Mouse (Mus musculus) spleen, adult 2 months (tissue): ENCODE measurements around the gene Nanog. TPM values are rescaled to one million over a fixed set of nuclear protein-coding genes. Genes with fewer than 3 reads are reported as not detected.
"Not testable (repeated sequence)": the region's sequence is repeated elsewhere in the genome, so short reads cannot be mapped to it uniquely, and the experiment has no call there.

ENCODE experiments used
- DNase-seq, 2 experiments: peaks; one replicate each; pipeline versions ENCODE4 v3.0.0 to v3.0.0-alpha.2; 2012 to 2021; ENCODE audit warnings: low spot score in 2 of 2, low read depth in 1 of 2
- H3K27ac ChIP-seq: fragments of 200-500 bp; 2 replicates; pipeline ENCODE4 v1.5.1; 2012; ENCODE audit warnings: low read length, inconsistent platforms; ENCODE audit not compliant: insufficient read depth
- H3K27me3 ChIP-seq: fragments of 200-500 bp; 2 replicates; pipeline ENCODE4 v1.6.1; 2012; ENCODE audit warnings: mild to moderate bottlenecking, moderate library complexity, low read length, inconsistent platforms; ENCODE audit not compliant: control insufficient read depth, insufficient read depth
- H3K36me3 ChIP-seq: fragments of 200-500 bp; 2 replicates; pipeline ENCODE4 v1.6.1; 2012; ENCODE audit warnings: mild to moderate bottlenecking, low read length, inconsistent platforms; ENCODE audit not compliant: control insufficient read depth, insufficient read depth
- H3K4me1 ChIP-seq: fragments of 200-500 bp; 2 replicates; pipeline ENCODE4 v1.6.1; 2011; ENCODE audit warnings: inconsistent platforms; ENCODE audit not compliant: control insufficient read depth, insufficient read depth, insufficient read length
- H3K4me3 ChIP-seq: fragments of 200-500 bp; 2 replicates; pipeline ENCODE4 v1.5.1; 2011; ENCODE audit warnings: mild to moderate bottlenecking, inconsistent platforms; ENCODE audit not compliant: insufficient read depth, insufficient read length; ENCODE audit errors: extremely low read depth
- CTCF ChIP-seq: fragments of 200-500 bp; IDR thresholded peaks from 2 replicates; pipeline ENCODE4 v1.5.1; 2011; ENCODE audit warnings: mild to moderate bottlenecking, inconsistent platforms; ENCODE audit not compliant: insufficient read depth, insufficient read length, insufficient replicate concordance; ENCODE audit errors: extremely low read depth
- POLR2A ChIP-seq: fragments of 200-500 bp; IDR thresholded peaks from 2 replicates; pipeline ENCODE4 v1.6.1; 2011; ENCODE audit warnings: low read depth, low read length, inconsistent platforms
- WGBS: fragments of 180-500 bp; shearing (Covaris S2); methylation state at CpG from one replicate; pipeline ENCODE4 v1.1.7; 2018; 5-methylcytosine and 5-hydroxymethylcytosine counted together
- polyA plus RNA-seq: library from polyadenylated mRNA; depleted of rRNA; stranded (reverse); fragments of >200 nt; gene quantifications from 2 replicates; pipeline ENCODE4 v1.2.3, GENCODE M21; 2012

The Nanog gene
- polyA plus RNA-seq, 1 experiment, result not detected

DNA sequence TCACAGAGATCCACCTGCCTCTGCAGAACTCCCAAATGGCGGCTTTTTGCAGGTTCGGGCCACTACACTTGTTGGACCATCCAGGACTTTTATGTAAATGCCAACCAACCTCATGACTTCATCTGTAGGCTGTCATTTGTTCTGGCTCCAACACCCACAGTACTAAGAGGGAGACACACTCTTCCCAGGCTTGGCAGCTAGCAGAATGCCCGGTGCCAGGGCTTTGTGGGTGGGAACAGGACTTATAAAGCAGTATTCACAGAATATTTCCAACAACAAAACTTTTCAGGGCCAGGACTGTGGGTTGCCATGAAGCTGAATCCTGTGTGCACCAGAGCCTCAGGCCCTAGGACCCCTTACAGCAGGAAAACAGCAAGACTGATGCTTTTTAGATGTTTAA lies 24.6 kb upstream of the Nanog start:
- WGBS, result 90% methylated on average over 3 of the region's 3 CpGs

GRCm38 (mm10) chr6:122686709-122687108 lies 20.6 kb upstream of the Nanog start:
- WGBS, result 92% methylated on average over 13 of the region's 13 CpGs
- no peak overlapping the region for H3K27ac ChIP-seq
- H3K27me3 ChIP-seq, result no peaks in the 10 kb centered on the region
- H3K4me1 ChIP-seq, result no peaks in the 10 kb centered on the region
- DNase-seq, result no peak
- H3K4me3 ChIP-seq, result no peak overlapping the region
- TF ChIP-seq POLR2A, result no peak
- no peak for TF ChIP-seq CTCF
- no peaks in the 10 kb centered on the region for H3K36me3 ChIP-seq

More for the DNA sequence above, 24.6 kb upstream of the Nanog start:
- no peak overlapping the region for H3K27ac ChIP-seq
- TF ChIP-seq CTCF, result no peak
- TF ChIP-seq POLR2A, result no peak
- no peak overlapping the region for H3K4me3 ChIP-seq
- H3K27me3 ChIP-seq, result no peaks in the 10 kb centered on the region
- H3K4me1 ChIP-seq, result no peaks in the 10 kb centered on the region
- no peaks in the 10 kb centered on the region for H3K36me3 ChIP-seq
- no peak for DNase-seq

GRCm38 (mm10) chr6:122689411-122690055 lies 17.8 kb upstream of the Nanog start:
- no peak overlapping the region for H3K4me3 ChIP-seq
- no peak overlapping the region for H3K27ac ChIP-seq
- 73% methylated on average over 6 of the region's 6 CpGs for WGBS
- H3K27me3 ChIP-seq, result no peaks in the 10 kb centered on the region
- TF ChIP-seq POLR2A, result no peak
- TF ChIP-seq CTCF, result no peak
- DNase-seq, result no peak
- H3K36me3 ChIP-seq, result no peaks in the 10 kb centered on the region
- no peaks in the 10 kb centered on the region for H3K4me1 ChIP-seq

DNA sequence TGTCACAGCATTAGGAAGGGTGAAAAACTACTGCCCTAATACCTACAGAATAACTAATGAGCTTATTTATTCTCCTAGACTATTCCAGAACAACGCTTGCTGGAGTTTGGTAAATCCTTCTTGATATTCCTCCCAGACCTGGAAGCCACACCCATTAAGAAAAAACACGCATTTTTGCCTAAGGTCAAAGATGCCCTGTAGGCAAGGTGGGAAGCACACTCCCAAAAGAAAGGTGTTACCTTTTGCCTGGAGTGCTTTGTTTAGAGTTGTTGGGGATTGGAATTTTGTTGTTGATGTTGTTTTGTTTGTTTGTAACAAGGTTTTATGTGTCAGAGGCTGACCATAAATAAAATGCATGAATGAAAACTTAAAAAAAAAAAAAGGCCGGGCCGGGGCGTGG lies 17.2 kb upstream of the Nanog start:
- 88% methylated on average over 5 of the region's 5 CpGs for WGBS
- TF ChIP-seq CTCF (no peak), POLR2A (no peak)
- Histone ChIP-seq H3K36me3 (no peaks in the 10 kb centered on the region), H3K4me3 (no peak overlapping the region), H3K27me3 (no peaks in the 10 kb centered on the region), H3K4me1 (no peaks in the 10 kb centered on the region), H3K27ac (no peak overlapping the region)
- no peak for DNase-seq

DNA sequence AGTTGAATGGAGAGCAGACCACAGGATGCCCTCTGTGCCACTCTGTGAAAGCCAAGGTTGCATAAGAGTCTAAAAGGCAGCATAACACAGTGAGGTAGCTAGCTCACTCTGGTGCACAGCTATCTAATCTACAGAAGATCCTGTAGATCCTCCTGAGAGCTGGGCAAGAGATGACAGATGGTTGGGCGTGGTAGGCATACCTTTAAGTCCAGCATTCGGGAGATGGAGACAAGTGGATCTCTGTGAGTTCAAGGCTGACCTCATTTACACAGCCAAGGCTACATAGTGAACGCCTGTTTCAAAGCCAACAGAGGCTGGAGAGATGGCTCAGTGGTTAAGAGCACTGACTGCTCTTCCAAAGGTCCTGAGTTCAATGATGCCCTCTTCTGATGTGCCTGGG lies 11.9 kb upstream of the Nanog start:
- no peaks in the 10 kb centered on the region for H3K4me1 ChIP-seq
- 81% methylated on average over 3 of the region's 3 CpGs for WGBS
- TF ChIP-seq CTCF, result no peak
- no peak for DNase-seq
- no peak overlapping the region for H3K27ac ChIP-seq
- no peaks in the 10 kb centered on the region for H3K27me3 ChIP-seq
- H3K36me3 ChIP-seq, result no peaks in the 10 kb centered on the region
- no peak overlapping the region for H3K4me3 ChIP-seq

- not testable (repeated sequence) for H3K4me1 ChIP-seq, H3K4me3 ChIP-seq, DNase-seq, H3K27me3 ChIP-seq, H3K36me3 ChIP-seq, H3K27ac ChIP-seq
- WGBS, result 87% methylated on average over 2 of the region's 2 CpGs
Observed at GRCm38 (mm10) chr6:122699628-122700027, 7.7 kb upstream of the Nanog start.

GRCm38 (mm10) chr6:122701816-122702215 lies 5.5 kb upstream of the Nanog start:
- no peaks in the 10 kb centered on the region for H3K4me1 ChIP-seq
- no peak overlapping the region for H3K27ac ChIP-seq
- no peak overlapping the region for H3K4me3 ChIP-seq
- WGBS, result 90% methylated on average over 5 of the region's 5 CpGs
- H3K27me3 ChIP-seq, result no peaks in the 10 kb centered on the region
- no peaks in the 10 kb centered on the region for H3K36me3 ChIP-seq
- DNase-seq, result no peak
- no peak for TF ChIP-seq POLR2A
- no peak for TF ChIP-seq CTCF
